Mouse (Mus musculus) adrenal gland, adult (tissue): ENCODE measurements around the gene Hoxd13.

Source experiments
- DNase-seq, 2 experiments: peaks; one replicate each; pipeline ENCODE4 v3.0.0; 2022 to 2023; ENCODE audit warnings: low spot score in 1 of 2; ENCODE audit not compliant: inconsistent age in 2 of 2

Gene Hoxd13

GRCm38 (mm10) chr2:74678891-74679595 is 10.9 kb downstream of the Hoxd13 start, which contains the start of gene Hoxd11:
TSS of gene Hoxd11 (plus strand) at chr2:74679557.
- DNase-seq, result no peak

DNA sequence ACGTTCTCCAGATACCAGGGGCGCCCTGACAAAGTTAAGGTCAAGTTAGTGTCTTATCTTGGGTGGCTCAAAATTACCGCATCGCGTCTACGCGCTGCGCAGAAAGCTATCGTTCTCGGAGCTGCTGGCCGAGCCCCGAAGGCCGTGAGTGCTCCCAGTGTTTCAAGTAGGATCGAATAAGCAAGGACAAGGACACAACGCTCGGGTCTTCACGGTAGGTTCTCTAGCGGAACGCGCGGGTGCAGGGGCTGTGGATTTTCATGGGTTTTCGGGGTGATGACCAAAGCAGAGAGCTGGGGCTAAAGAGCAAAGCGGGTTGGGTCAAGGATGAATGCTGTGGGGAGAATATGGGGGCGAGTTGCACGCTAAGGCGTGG is 11.5 kb downstream of the Hoxd13 start:
- DNase-seq, result peak in 1 of 2 experiments; percentile 41

DNA sequence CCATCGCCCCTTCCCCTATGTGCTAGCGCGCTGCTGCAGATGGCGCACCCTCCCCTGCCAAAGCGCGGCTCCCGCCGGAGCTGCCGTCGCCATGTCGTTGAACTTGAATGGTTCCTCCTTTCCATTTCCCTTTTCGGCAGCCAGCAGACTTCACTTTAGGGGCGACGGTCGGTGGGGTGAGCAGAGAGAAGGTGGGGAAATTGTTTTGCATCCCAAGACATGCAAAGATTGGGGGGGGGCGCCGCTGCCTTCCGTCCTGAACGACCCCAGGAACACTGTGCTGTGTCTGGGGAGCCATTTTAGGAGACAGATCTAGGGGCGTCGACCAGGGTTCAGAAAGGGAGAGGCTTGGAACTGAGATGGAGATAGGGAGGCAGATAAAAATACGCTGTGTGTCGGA is 11.9 kb downstream of the Hoxd13 start:
- no peak for DNase-seq

- DNase-seq, result no peak
Measured at GRCm38 (mm10) chr2:74680561-74681398, 12.7 kb downstream of the Hoxd13 start.

GRCm38 (mm10) chr2:74681594-74682531 is 13.8 kb downstream of the Hoxd13 start:
- DNase-seq, result peak in 1 of 2 experiments; percentile 56

DNA sequence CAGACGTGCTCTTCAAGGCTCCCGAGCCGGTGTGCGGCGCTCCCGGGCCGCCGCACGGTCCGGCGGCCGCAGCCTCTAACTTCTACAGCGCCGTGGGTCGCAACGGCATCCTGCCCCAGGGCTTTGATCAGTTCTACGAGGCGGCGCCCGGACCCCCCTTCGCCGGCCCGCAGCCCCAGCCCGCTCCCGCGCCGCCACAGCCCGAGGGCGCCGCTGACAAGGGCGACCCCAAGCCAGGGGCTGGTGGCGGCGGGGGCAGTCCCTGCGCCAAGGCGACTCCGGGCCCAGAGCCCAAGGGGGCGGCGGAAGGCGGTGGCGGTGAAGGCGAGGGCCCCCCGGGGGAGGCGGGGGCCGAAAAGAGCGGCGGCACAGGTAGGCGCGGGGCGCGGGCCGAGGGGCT is 14.7 kb downstream of the Hoxd13 start:
- no peak for DNase-seq

DNA sequence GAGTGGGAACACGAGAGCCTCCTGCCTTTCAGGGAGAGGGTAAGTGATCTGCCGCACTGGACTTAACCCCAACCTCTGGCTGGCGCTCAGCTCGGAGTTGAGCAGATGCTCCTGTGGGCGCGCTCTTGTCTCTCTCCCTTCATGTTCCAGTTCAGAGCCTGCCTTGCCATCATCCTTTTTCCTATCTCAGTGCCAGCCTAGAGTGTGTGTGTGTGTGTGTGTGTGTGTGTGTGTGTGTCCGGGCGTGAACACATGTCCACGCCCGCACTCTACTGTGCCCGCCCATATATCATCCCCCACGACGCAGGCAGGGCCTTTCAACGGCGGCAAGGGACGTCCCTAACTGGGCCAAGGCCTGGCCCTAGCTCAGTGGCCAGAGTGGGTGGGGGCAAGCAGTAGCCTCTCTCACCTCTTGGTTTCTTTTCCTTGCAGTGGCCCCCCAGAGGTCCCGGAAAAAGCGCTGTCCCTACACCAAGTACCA is 15.4 kb downstream of the Hoxd13 start:
- DNase-seq, result no peak

DNA sequence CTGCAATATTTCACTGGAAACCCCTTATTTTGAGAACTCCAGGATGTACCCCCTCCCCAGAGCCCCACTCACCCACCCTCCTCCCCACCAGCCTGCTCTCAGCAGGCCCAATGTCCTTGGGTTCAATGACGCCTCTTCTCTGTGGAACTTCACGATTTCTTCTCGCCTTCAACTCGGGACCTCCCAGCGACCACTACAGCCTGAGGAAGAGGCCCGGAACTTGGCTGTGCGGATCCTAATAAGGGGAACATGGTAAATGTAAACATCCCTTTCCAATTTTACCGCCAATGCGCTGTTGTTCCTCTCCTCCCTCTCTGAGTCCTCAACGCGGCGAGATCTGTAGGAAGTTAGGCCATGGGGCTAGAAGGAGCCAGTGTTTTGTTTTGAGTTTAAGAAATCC is 16.0 kb downstream of the Hoxd13 start:
- DNase-seq, result no peak

- DNase-seq, result no peak
Measured at GRCm38 (mm10) chr2:74685059-74685603, 17.0 kb downstream of the Hoxd13 start.

DNA sequence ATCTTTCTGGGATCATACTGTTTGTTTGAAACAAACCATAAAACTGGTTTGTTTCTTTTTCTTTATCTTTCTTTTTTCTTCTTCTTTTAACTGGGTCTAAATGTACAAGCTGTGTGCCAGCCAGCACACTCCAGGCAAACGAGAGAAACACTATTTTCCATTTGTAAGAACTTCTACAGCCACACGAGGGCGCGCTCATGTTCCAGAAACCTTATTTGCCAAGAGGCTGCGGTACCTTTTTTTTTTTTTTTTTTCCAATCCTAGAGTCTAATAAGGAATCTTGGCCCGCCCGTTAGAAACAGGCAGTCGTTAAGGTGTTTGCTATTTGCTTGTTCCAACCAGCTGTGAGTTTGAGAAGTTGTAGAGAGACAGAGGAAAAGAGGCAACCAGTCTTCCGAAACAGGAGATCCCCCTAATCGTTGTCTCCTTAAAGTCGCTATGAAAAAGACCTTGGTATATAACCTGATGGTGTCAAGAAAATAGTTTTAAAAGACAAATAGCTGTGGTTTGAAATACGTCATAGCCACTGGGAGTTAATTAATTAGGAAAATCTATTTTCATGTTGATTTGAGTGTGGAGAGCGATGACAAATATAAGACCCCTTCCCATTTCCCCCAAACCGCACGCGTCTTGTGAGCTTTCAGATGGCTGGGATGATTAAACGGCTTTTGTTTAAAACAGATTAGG is 18.3 kb downstream of the Hoxd13 start:
- peak; percentile 64 to 85 for DNase-seq

- DNase-seq, result no peak
Measured at GRCm38 (mm10) chr2:74686988-74687697, 19.0 kb downstream of the Hoxd13 start.

GRCm38 (mm10) chr2:74687698-74688555 is 19.8 kb downstream of the Hoxd13 start:
- DNase-seq, result no peak

DNA sequence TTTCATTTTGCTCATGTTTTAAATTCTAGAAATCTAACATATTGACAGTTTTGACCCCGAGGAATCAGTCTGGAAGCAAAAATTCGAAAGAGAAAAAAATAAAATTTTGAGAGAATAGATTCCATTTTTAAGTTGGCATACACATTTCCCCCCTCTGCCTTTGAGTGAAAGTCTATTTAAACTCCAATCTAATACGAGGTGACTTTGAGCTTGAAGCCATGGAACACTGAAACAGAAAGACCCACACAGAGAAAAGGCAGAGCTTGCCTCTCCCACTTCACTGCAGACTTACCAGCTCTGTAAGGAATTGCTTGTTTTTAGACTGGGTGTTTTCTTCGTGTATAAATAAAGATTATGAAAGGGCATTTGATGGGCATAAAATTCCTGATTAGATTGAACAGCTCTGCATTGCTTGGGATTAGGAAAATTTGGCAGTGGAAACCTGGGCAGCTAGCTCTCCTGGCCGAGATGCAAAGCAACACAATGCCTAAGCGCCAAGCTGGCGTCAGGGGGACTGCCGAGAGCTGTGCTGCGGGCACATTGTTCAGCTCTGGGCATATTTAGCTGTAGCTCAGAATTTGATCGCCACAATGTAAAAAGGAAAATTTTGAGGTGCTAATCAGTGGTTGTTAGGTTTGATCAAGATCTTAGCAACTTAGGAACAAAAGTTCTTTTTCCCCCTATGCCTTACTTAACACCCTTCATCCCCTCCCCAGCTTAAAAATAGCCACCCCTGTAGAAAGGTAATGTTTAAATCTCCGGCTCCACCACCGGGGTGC is 20.9 kb downstream of the Hoxd13 start:
- no peak for DNase-seq

DNA sequence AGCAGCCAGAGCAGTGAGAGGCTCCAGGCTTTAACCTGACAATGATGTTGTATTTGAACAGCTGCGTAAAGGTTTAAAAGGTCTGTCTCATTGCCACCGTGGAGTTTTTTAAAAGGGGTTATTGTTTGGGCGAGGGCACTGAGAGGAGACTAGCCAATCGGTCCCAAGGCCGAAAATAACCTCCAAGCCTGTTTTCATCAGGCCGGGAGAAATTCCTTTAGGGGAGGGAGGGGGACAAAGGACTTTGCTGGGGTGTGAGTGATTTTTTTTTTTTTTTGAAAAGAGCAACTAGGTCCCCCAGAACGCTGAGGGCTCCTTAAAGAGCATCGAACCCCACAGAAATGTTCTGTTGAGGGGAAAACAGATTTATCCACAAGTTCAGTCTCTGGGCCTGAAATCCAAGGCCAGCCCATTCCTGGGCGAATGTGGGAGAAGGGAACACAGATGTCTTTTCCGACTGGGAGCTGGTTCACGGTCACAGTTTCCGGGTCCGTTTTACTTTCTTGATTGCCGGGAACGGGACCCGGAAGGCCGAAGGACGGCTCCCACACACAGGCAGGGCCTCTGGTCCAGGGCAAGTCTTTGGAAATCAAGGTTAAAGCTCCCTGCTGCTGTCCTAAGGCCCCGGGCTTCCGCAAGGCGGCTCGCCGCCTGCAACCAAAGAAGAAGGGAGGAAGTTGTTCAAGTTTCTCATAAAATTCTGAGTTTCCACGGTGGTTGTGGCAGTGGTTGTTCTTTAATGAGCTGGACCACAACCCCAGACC is 21.6 kb downstream of the Hoxd13 start:
- peak in 1 of 2 experiments; percentile 51 for DNase-seq

DNA sequence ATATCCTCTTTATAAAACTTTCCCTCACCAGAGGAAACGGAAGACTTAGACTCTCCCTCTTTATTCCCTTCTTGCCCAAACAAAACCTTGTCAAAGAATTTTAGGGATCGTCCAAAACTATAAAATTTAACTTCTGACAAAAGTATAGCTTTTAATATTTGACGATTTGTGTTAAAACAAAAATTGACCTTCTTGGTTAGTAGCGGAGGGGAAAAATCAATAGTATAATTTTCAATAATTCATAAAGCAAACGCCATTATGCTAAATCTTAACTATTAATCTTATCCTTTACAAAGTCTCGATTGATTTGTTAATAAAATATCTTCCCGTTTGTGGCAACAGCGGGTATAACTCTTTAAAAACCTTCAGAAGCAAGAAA is 22.2 kb downstream of the Hoxd13 start:
- DNase-seq, result no peak

DNA sequence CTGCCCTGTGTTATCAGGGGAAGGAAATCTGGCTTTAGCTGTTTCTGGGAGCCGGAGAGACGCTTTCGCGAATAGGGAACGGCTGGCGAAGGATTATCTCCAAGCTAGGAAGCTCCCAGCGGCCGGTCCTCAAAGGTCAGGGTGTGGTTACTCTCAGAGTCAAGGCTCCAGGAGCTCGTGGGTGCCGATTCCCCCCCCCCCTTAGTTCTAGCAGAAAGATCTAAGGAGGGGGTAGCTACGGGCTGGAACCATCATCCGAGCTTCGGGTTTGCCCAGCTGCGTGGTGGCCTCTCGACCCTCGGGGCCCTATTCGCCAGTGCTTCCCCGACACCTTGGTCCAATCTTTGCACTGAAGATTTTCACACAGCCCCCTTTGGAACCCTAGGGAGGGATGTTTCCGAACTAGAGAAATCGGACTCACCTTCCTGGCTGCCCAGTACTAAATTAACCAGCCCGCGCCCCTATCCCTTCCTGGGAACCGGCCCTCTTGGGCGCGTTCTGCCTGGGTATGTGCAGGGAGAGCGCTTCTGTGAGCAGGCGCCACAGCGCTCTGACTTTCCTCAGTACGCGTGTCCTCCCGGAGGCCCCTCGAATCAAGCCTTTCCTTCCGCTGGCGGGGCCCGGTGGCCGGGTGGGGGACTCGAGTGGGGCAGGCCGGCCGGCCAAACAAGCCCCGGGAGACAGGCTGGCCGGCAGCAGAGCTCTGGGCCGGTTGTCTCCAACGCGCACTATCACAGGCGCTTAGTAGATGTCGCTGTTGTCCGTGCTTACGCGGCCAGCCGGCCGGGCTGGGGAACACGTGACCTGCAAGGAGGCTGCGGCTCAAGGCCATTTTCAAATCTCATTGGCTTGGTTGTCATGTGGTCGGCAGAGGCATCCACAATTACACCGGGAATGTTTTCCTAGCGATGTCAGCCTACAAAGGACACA is 23.2 kb downstream of the Hoxd13 start, which contains the start of gene Hoxd10:
Hoxd10 (plus strand) TSS at position 903 of the 930 bp plus-strand sequence.
- DNase-seq, result peak; percentile 70 to 86
